Mouse (Mus musculus) left cerebral cortex, adult 8-10 months (tissue): ENCODE results near the gene Ndst2. TPM values are rescaled to one million over a fixed set of nuclear protein-coding genes. Genes with fewer than 3 reads are reported as not detected.
"Not testable (repeated sequence)": the region's sequence is repeated elsewhere in the genome, so short reads cannot be mapped to it uniquely, and the experiment has no call there.

Experiments
- DNase-seq, 2 experiments: peaks; one replicate each; pipeline ENCODE4 v3.0.0; 2022; ENCODE audit warnings: low spot score in 2 of 2
- total RNA-seq, 4 experiments: library from RNA; stranded (reverse); gene quantifications; 2 replicates each; pipeline ENCODE4 v1.2.4; 2022

Ndst2 gene
- total RNA-seq, 4 experiments from 2014 or later, result 17.3 to 22.4 (median 20.1) TPM

- DNase-seq, result no peak
Measured at GRCm38 (mm10) chr14:20738511-20738910, 4.1 kb upstream of the Ndst2 start.

GRCm38 (mm10) chr14:20737306-20737705, 2.9 kb upstream of the Ndst2 start:
- DNase-seq, result no peak

- no peak for DNase-seq
Measured at GRCm38 (mm10) chr14:20735892-20736390, 1.6 kb upstream of the Ndst2 start.

- DNase-seq, result no peak
Measured at GRCm38 (mm10) chr14:20735052-20735451, 690 bp upstream of the Ndst2 start.

- DNase-seq, result no peak
Measured at GRCm38 (mm10) chr14:20733041-20733951, 1.1 kb downstream of the Ndst2 start.

- no peak for DNase-seq
Measured at GRCm38 (mm10) chr14:20730853-20731602, 3.3 kb downstream of the Ndst2 start.

- no peak for DNase-seq
Measured at GRCm38 (mm10) chr14:20729871-20730270, 4.5 kb downstream of the Ndst2 start.

- DNase-seq, result no peak
Measured at GRCm38 (mm10) chr14:20725660-20726339, 8.6 kb downstream of the Ndst2 start.

- DNase-seq, result peak in 1 of 2 experiments; percentile 60
Measured at GRCm38 (mm10) chr14:20724043-20724442, 10.3 kb downstream of the Ndst2 start.

GRCm38 (mm10) chr14:20723006-20723405, 11.4 kb downstream of the Ndst2 start:
- DNase-seq, result no peak

- no peak for DNase-seq
Measured at GRCm38 (mm10) chr14:20721371-20721770, 13.0 kb downstream of the Ndst2 start.

- no peak for DNase-seq
Measured at GRCm38 (mm10) chr14:20719767-20720166, 14.6 kb downstream of the Ndst2 start.

GRCm38 (mm10) chr14:20718443-20718842, 15.9 kb downstream of the Ndst2 start:
- no peak for DNase-seq

GRCm38 (mm10) chr14:20713832-20714231, 20.5 kb downstream of the Ndst2 start:
- no peak for DNase-seq

- DNase-seq, result no peak
Measured at GRCm38 (mm10) chr14:20708239-20708638, 26.1 kb downstream of the Ndst2 start.

GRCm38 (mm10) chr14:20707201-20708190, 26.9 kb downstream of the Ndst2 start, which contains the start of gene Zswim8:
Gene Zswim8, plus strand, starts transcription at chr14:20707552.
- peak; percentile 85 to 91 for DNase-seq

GRCm38 (mm10) chr14:20703461-20703860, 30.9 kb downstream of the Ndst2 start:
- not testable (repeated sequence) for DNase-seq

- DNase-seq, result peak; percentile 88 to 90
Measured at GRCm38 (mm10) chr14:20702741-20703381, 31.5 kb downstream of the Ndst2 start, which contains the start of gene Chchd1. Gene Chchd1, plus strand, starts transcription at chr14:20703006.

- no peak for DNase-seq
Measured at GRCm38 (mm10) chr14:20702096-20702740, 32.1 kb downstream of the Ndst2 start.
